Mouse (Mus musculus): ENCODE results near the gene Hpca. TPM values are rescaled to one million over a fixed set of nuclear protein-coding genes. Genes with fewer than 3 reads are reported as not detected.

Hpca gene
- polyA plus RNA-seq, 2 experiments = 0.94 to 2.1 TPM

DNA sequence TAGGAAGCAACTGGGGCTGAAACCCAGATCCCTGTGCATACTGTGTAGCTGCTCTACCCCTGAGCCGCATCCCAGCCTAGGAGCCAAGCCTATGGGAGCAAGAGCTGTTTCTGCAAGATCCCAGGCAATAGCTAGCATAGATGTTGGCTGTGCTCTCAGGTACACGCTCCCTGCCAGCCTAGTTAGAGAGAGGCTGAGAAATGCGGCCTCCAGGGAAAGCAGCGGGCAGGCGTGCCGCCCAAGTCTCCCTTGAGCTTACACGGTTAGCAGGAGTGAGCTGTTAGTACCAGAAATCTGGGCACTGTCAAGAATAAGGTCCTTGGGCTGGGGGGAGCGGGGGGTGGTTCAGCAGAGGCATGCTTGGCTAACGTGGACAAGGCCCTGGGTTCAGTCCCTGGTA, 36.9 kb downstream of the Hpca start:
- no peaks in the 10 kb centered on the region for H3K27me3 ChIP-seq (ENCODE audit: control insufficient read depth, insufficient read depth, low read length)
- 91% methylated on average over 9 of the region's 9 CpGs for WGBS
- ATAC-seq (ENCODE audit: low FRiP score, low read depth) = no peak

DNA sequence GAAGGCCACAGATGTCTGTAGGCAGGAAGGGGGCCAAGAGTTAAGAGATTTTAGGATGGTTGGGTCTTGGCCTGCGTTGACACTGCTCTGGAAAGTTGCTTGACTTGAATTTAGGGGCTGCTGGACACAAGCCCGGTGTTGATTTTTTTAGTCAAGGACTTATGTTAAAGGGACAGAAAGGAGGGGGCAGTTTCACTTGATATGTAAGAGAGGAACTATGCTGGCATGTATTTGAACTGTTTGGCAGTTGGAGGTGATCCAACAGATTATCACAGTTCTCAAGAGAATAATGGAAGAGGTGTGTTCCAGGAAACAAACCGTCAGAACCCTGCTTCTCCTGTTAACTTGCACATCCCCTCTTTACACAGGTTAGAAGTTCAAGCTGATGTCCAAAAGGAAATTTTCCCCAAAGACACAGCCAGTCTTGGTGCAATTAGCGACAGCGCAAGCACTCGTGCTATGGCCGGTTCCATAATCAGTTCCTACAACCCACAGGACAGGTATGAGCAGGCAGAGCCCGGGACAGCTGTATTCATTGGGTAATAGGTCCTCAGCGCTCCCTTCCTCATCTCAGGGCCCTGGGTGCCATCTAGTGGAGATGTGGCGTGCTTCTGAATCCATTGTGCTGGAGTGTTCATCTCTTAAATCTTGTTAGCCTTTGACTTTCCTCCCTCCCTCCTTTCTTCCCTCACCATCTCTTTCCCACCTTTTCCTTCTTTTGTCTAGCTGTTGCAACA, 39.3 kb downstream of the Hpca start:
- 50% methylated on average over 10 of the region's 10 CpGs for WGBS
- no peaks in the 10 kb centered on the region for H3K27me3 ChIP-seq (ENCODE audit: control insufficient read depth, insufficient read depth, low read length)
- no peak overlapping the region for H3K9ac ChIP-seq (ENCODE audit: low read depth, low read length, severe bottlenecking)
- ATAC-seq (ENCODE audit: low FRiP score, low read depth) (0 out of 2 replicates have a peak, but pooled peaks have one; percentile 60), DNase-seq (ENCODE audit: low spot score) (peak; percentile 81)
- no peak overlapping the region for H3K27ac ChIP-seq (replicated peaks; ENCODE audit: low read depth, low read length)
- H3K4me2 ChIP-seq (replicated peaks; ENCODE audit: low read depth, low read length, severe bottlenecking) = no peak overlapping the region
- H3K9me3 ChIP-seq (ENCODE audit: control insufficient read depth, low read length) = 0 out of 2 replicates have a peak, but pooled peaks cover 6% of the 10 kb centered on the region
- TF ChIP-seq POLR2A (IDR thresholded peaks at IDR 0.05; ENCODE audit: borderline replicate concordance, extremely low read depth, insufficient read depth, insufficient read length) = no peak
- peaks cover 56% of the 10 kb centered on the region for H3K36me3 ChIP-seq (ENCODE audit: control insufficient read depth, insufficient read depth, low read length)
- H3K4me3 ChIP-seq (replicated peaks; ENCODE audit: low read length) = no peak overlapping the region
- no peaks in the 10 kb centered on the region for H3K4me1 ChIP-seq (ENCODE audit: control insufficient read depth, insufficient read depth, low read length)

More for the DNA sequence above, 36.9 kb downstream of the Hpca start:
- Histone ChIP-seq H3K4me2 (replicated peaks; ENCODE audit: low read depth, low read length, severe bottlenecking) (no peak overlapping the region), H3K4me1 (ENCODE audit: control insufficient read depth, insufficient read depth, low read length) (no peaks in the 10 kb centered on the region), H3K27ac (replicated peaks; ENCODE audit: low read depth, low read length) (no peak overlapping the region), H3K4me3 (replicated peaks; ENCODE audit: low read length) (no peak overlapping the region), H3K9ac (ENCODE audit: low read depth, low read length, severe bottlenecking) (no peak overlapping the region), H3K9me3 (ENCODE audit: control insufficient read depth, low read length) (no peaks in the 10 kb centered on the region), H3K36me3 (ENCODE audit: control insufficient read depth, insufficient read depth, low read length) (peaks cover 33% of the 10 kb centered on the region)
- DNase-seq (ENCODE audit: low spot score) = no peak
- no peak for TF ChIP-seq POLR2A (IDR thresholded peaks at IDR 0.05; ENCODE audit: borderline replicate concordance, extremely low read depth, insufficient read depth, insufficient read length)

DNA sequence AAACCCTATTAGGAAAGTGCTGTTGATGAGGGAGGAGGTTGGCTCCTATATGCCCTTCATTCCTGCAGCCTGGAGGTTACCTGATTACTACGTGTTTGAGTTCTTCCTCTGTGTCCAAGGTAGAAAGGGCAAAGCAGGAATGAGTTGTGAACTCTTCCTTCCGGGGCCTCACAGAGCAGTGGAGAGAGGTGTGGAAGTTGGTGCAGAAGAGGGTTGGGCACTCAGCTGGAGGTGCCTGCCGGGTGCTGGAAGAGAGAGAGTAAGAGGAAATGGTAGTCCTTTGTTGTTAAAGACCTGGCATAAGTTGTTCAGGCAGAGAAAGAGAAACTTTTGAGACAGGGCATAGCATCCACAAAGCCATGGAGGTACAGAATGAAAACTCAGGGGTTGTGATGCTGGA, 39.9 kb downstream of the Hpca start:
- no peaks in the 10 kb centered on the region for H3K4me1 ChIP-seq (ENCODE audit: control insufficient read depth, insufficient read depth, low read length)
- ATAC-seq (ENCODE audit: low FRiP score, low read depth) (no peak), DNase-seq (ENCODE audit: low spot score) (no peak)
- peaks cover 60% of the 10 kb centered on the region for H3K36me3 ChIP-seq (ENCODE audit: control insufficient read depth, insufficient read depth, low read length)
- H3K27ac ChIP-seq (replicated peaks; ENCODE audit: low read depth, low read length) = no peak overlapping the region
- H3K9me3 ChIP-seq (ENCODE audit: control insufficient read depth, low read length) = 0 out of 2 replicates have a peak, but pooled peaks cover 6% of the 10 kb centered on the region
- no peak for TF ChIP-seq POLR2A (IDR thresholded peaks at IDR 0.05; ENCODE audit: borderline replicate concordance, extremely low read depth, insufficient read depth, insufficient read length)
- H3K9ac ChIP-seq (ENCODE audit: low read depth, low read length, severe bottlenecking) = no peak overlapping the region
- H3K4me2 ChIP-seq (replicated peaks; ENCODE audit: low read depth, low read length, severe bottlenecking) = no peak overlapping the region
- H3K4me3 ChIP-seq (replicated peaks; ENCODE audit: low read length) = no peak overlapping the region
- no peaks in the 10 kb centered on the region for H3K27me3 ChIP-seq (ENCODE audit: control insufficient read depth, insufficient read depth, low read length)
- WGBS = 75% methylated on average over 3 of the region's 3 CpGs

DNA sequence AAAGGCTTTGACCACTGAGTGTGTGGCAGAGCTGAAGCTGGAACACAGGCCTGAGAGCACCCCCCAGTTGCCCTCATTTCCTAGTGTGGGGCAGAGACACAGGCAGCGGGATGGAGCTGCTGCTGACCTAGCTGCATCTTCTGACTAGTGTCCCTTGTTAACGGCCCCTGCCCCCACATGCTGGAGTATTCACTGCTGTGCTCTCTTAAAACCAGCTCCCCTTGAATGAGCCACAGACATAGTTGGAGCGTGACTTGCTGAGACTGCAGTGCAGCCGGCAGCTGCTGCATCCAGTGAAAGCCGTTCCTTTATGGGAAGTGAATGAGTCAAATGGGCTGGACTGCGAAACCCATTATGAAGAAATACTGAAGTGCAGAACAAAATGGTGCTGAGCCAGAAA, 40.3 kb downstream of the Hpca start:
- DNase-seq (ENCODE audit: low spot score) (no peak), ATAC-seq (ENCODE audit: low FRiP score, low read depth) (no peak)
- no peaks in the 10 kb centered on the region for H3K4me1 ChIP-seq (ENCODE audit: control insufficient read depth, insufficient read depth, low read length)
- WGBS = 69% methylated on average over 6 of the region's 6 CpGs
- TF ChIP-seq POLR2A (IDR thresholded peaks at IDR 0.05; ENCODE audit: borderline replicate concordance, extremely low read depth, insufficient read depth, insufficient read length) = no peak
- H3K36me3 ChIP-seq (ENCODE audit: control insufficient read depth, insufficient read depth, low read length) = peaks cover 64% of the 10 kb centered on the region
- H3K27ac ChIP-seq (replicated peaks; ENCODE audit: low read depth, low read length) = no peak overlapping the region
- no peaks in the 10 kb centered on the region for H3K27me3 ChIP-seq (ENCODE audit: control insufficient read depth, insufficient read depth, low read length)
- H3K9me3 ChIP-seq (ENCODE audit: control insufficient read depth, low read length) = 0 out of 2 replicates have a peak, but pooled peaks cover 6% of the 10 kb centered on the region
- H3K4me3 ChIP-seq (replicated peaks; ENCODE audit: low read length) = no peak overlapping the region
- H3K4me2 ChIP-seq (replicated peaks; ENCODE audit: low read depth, low read length, severe bottlenecking) = no peak overlapping the region
- H3K9ac ChIP-seq (ENCODE audit: low read depth, low read length, severe bottlenecking) = no peak overlapping the region

DNA sequence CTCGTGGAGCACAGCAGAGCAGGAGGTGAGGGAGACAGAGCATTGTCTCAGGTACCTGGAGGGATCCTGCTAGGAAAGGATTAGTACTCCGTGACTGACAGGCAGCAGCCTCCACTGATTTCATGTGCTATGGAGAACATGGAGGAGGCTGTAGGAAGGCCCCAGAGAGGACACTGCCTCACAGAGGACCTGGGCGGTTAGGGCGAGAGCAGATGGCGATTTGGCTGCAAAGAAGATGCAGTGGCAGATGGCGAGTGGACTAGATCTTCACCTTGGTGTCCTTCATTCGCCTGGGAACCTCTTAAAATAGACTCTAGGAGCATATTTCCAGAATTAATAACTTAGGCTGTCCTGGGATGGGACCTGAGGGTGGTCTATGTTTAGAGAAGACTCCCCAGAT, 40.8 kb downstream of the Hpca start:
- 86% methylated on average over 7 of the region's 7 CpGs for WGBS
- Histone ChIP-seq H3K4me1 (ENCODE audit: control insufficient read depth, insufficient read depth, low read length) (no peaks in the 10 kb centered on the region), H3K9ac (ENCODE audit: low read depth, low read length, severe bottlenecking) (no peak overlapping the region), H3K4me2 (replicated peaks; ENCODE audit: low read depth, low read length, severe bottlenecking) (no peak overlapping the region), H3K27ac (replicated peaks; ENCODE audit: low read depth, low read length) (no peak overlapping the region), H3K27me3 (ENCODE audit: control insufficient read depth, insufficient read depth, low read length) (no peaks in the 10 kb centered on the region), H3K36me3 (ENCODE audit: control insufficient read depth, insufficient read depth, low read length) (peaks cover 67% of the 10 kb centered on the region), H3K4me3 (replicated peaks; ENCODE audit: low read length) (no peak overlapping the region), H3K9me3 (ENCODE audit: control insufficient read depth, low read length) (0 out of 2 replicates have a peak, but pooled peaks cover 6% of the 10 kb centered on the region)
- DNase-seq (ENCODE audit: low spot score) (no peak), ATAC-seq (ENCODE audit: low FRiP score, low read depth) (no peak)
- TF ChIP-seq POLR2A (IDR thresholded peaks at IDR 0.05; ENCODE audit: borderline replicate concordance, extremely low read depth, insufficient read depth, insufficient read length) = no peak
